Comparison of ENCODE assay signal across 17 mouse cellular contexts in genomic region chr13:20586462-20586861, GRCm38 (mm10).
"Had no signal": no experiment of that assay in that cellular context is flagged by ENCODE, and none has a peak within 500 bp of the region (broad histone marks: within the 10 kb centered on the region; RNA-seq: fewer than 3 reads in every experiment).

No protein-coding gene starts in this region.

- DNase-seq: lung, adult 18-20 months; lung, embryonic 14.5 days; lung, postnatal 10 days; lung, postnatal 4 days; right cerebral cortex, adult 18-20 months; right cerebral cortex, postnatal 25 days; right cerebral cortex, postnatal 4 days; spleen, adult 18-20 months; thymus, adult 18-20 months; thymus, postnatal 14 days; thymus, postnatal 36 days had no signal

- H3K4me3 ChIP-seq: liver, embryonic 15.5 days; midbrain, embryonic 13.5 days; myocyte; neural tube, embryonic 13.5 days; neural tube, embryonic 15.5 days had no signal

- H3K9ac ChIP-seq: liver, embryonic 15.5 days; lung, embryonic 14.5 days; midbrain, embryonic 13.5 days; neural tube, embryonic 13.5 days; neural tube, embryonic 15.5 days had no signal

- H3K4me1 ChIP-seq: liver, embryonic 15.5 days; neural tube, embryonic 13.5 days; neural tube, embryonic 15.5 days had no signal

- H3K27ac ChIP-seq: liver, embryonic 15.5 days; midbrain, embryonic 13.5 days; neural tube, embryonic 13.5 days; neural tube, embryonic 15.5 days had no signal

- H3K9me3 ChIP-seq: liver, embryonic 15.5 days; midbrain, embryonic 13.5 days; neural tube, embryonic 13.5 days; neural tube, embryonic 15.5 days had no signal

- H3K4me2 ChIP-seq: liver, embryonic 15.5 days; lung, embryonic 14.5 days; midbrain, embryonic 11.5 days; midbrain, embryonic 13.5 days; neural tube, embryonic 13.5 days; neural tube, embryonic 15.5 days had no signal

- H3K36me3 ChIP-seq: liver, embryonic 15.5 days had no signal

- H3K27me3 ChIP-seq: liver, embryonic 15.5 days; midbrain, embryonic 13.5 days; neural tube, embryonic 13.5 days; neural tube, embryonic 15.5 days had no signal
